10 mouse cellular contexts compared by ENCODE assay signal in the genomic region with DNA sequence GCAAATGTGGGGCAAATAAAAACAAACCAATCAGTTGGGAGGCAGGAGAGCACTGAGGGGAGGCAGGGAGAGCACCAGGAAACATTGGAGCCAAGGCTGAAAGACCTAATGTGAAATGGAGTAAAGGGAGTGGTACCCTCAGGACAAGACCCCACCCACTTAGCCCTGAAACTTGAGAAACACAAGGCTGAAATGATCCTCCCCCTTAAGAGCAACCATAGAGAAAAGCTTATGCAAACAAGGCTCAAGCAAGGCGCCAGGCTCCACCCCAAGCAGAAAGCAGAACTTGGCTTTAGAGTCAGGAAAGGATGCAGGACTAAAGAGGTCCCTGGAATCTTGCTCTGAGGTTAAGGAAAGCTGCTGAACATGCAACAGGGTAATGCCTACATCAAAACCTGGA.
DNase-seq lines count a peak whose midpoint lies in the region; ATAC-seq and TF ChIP-seq lines count a peak whose summit lies in the region.
"Had no signal": no experiment of that assay in that cellular context is flagged by ENCODE, and none has a peak within 500 bp of the region (broad histone marks: within the 10 kb centered on the region; RNA-seq: fewer than 3 reads in every experiment).

No protein-coding gene starts in this region.

- 73% methylated on average over 1 of the region's 1 CpGs for WGBS in heart, postnatal 0 days
- 26% methylated on average over 1 of the region's 1 CpGs for WGBS in limb, embryonic 13.5 days
- 24% methylated on average over 1 of the region's 1 CpGs for WGBS in forebrain, embryonic 13.5 days

- no peak overlapping the region for H3K9ac ChIP-seq in heart, postnatal 0 days (replicated peaks; ENCODE audit: low read depth, low read length)
- no peak overlapping the region for H3K9ac ChIP-seq in limb, embryonic 13.5 days
- H3K9ac ChIP-seq in forebrain, embryonic 13.5 days, result no peak overlapping the region
- H3K9ac ChIP-seq: neural tube, embryonic 12.5 days had no signal

- H3K27ac ChIP-seq in heart, postnatal 0 days (ENCODE audit: low read depth), result no peak overlapping the region
- 0 out of 2 replicates have a peak overlapping the region, but pooled peaks have one; percentile 48 for H3K27ac ChIP-seq in limb, embryonic 13.5 days
- no peak overlapping the region for H3K27ac ChIP-seq in forebrain, embryonic 13.5 days
- H3K27ac ChIP-seq in left cerebral cortex, adult 2 months, result no peak overlapping the region
- H3K27ac ChIP-seq: neural tube, embryonic 12.5 days had no signal

- H3K4me1 ChIP-seq in E14TG2a.4 (replicated peaks; ENCODE audit: low read depth, low read length), result peaks cover 79% of the 10 kb centered on the region
- no peaks in the 10 kb centered on the region for H3K4me1 ChIP-seq in heart, postnatal 0 days (ENCODE audit: control insufficient read depth, insufficient read depth)
- peaks cover 33% of the 10 kb centered on the region for H3K4me1 ChIP-seq in limb, embryonic 13.5 days
- H3K4me1 ChIP-seq in forebrain, embryonic 13.5 days, result peaks cover 14% of the 10 kb centered on the region; the same call in 1 of the 2 replicates

- TF ChIP-seq EP300 in heart, postnatal 0 days (IDR thresholded peaks at IDR 0.05; ENCODE audit: low read depth), result no peak

- H3K4me3 ChIP-seq in E14TG2a.4 (replicated peaks; ENCODE audit: low read length), result peak overlapping the region; percentile 69
- no peak overlapping the region for H3K4me3 ChIP-seq in heart, postnatal 0 days (ENCODE audit: low read depth, low read length)
- H3K4me3 ChIP-seq in limb, embryonic 13.5 days, result no peak overlapping the region
- H3K4me3 ChIP-seq in forebrain, embryonic 13.5 days, result no peak overlapping the region
- H3K4me3 ChIP-seq in left cerebral cortex, adult 2 months, result no peak overlapping the region
- H3K4me3 ChIP-seq: neural tube, embryonic 12.5 days had no signal

- H3K27me3 ChIP-seq in E14TG2a.4 (ENCODE audit: insufficient read depth, low read length), result no peaks in the 10 kb centered on the region
- no peaks in the 10 kb centered on the region for H3K27me3 ChIP-seq in heart, postnatal 0 days (ENCODE audit: control insufficient read depth, insufficient read depth, low read length)
- no peaks in the 10 kb centered on the region for H3K27me3 ChIP-seq in limb, embryonic 13.5 days
- H3K27me3 ChIP-seq in forebrain, embryonic 13.5 days, result no peaks in the 10 kb centered on the region
- H3K27me3 ChIP-seq: neural tube, embryonic 12.5 days had no signal

- peaks cover 11% of the 10 kb centered on the region; the same call in 1 of the 2 replicates for H3K9me3 ChIP-seq in E14TG2a.4 (ENCODE audit: low read length)
- 0 out of 2 replicates have a peak, but pooled peaks cover 6% of the 10 kb centered on the region for H3K9me3 ChIP-seq in heart, postnatal 0 days (replicated peaks; ENCODE audit: control insufficient read depth, low read length)
- H3K9me3 ChIP-seq in limb, embryonic 13.5 days, result no peaks in the 10 kb centered on the region
- H3K9me3 ChIP-seq in forebrain, embryonic 13.5 days (replicated peaks), result no peaks in the 10 kb centered on the region
- H3K9me3 ChIP-seq: neural tube, embryonic 12.5 days had no signal

- peak; percentile 96 for DNase-seq in R1 (ENCODE audit: low read depth, low spot score)
- peak; percentile 16 for DNase-seq in heart, postnatal 0 days (ENCODE audit: low spot score)
- DNase-seq in right cerebral cortex, postnatal 10 days (ENCODE audit: low spot score in 2 of 2), result no peak
- DNase-seq in left cerebral cortex, adult 2 months (ENCODE audit: extremely low spot score in 1 of 2, low spot score in 2 of 2), result no peak
- DNase-seq in left cerebral cortex, postnatal 25 days (ENCODE audit: low spot score in 2 of 2), result no peak
- DNase-seq: thymus, postnatal 25 days had no signal

- no peak for TF ChIP-seq CTCF in E14TG2a.4 (conservative IDR thresholded peaks at IDR 0.05; ENCODE audit: low read length)
- no peak for TF ChIP-seq CTCF in heart, postnatal 0 days (IDR thresholded peaks at IDR 0.05; ENCODE audit: low read depth)
- no peak for TF ChIP-seq CTCF in left cerebral cortex, adult 2 months (IDR thresholded peaks at IDR 0.05)

- H3K4me2 ChIP-seq in heart, postnatal 0 days (ENCODE audit: low read depth, low read length), result no peak overlapping the region
- H3K4me2 ChIP-seq in limb, embryonic 13.5 days (replicated peaks), result no peak overlapping the region
- H3K4me2 ChIP-seq in forebrain, embryonic 13.5 days, result no peak overlapping the region
- H3K4me2 ChIP-seq: neural tube, embryonic 12.5 days had no signal

- peaks cover 4% of the 10 kb centered on the region; the same call in 1 of the 2 replicates for H3K36me3 ChIP-seq in E14TG2a.4 (ENCODE audit: insufficient read depth, low read length)
- no peaks in the 10 kb centered on the region for H3K36me3 ChIP-seq in heart, postnatal 0 days (replicated peaks; ENCODE audit: control insufficient read depth, insufficient read depth, low read length)
- H3K36me3 ChIP-seq in limb, embryonic 13.5 days, result no peaks in the 10 kb centered on the region
- H3K36me3 ChIP-seq in forebrain, embryonic 13.5 days (ENCODE audit: poor library complexity, severe bottlenecking), result no peaks in the 10 kb centered on the region
- H3K36me3 ChIP-seq: neural tube, embryonic 12.5 days had no signal

- no peak for ATAC-seq in heart, postnatal 0 days (ENCODE audit: insufficient read depth, low read depth)
- peak; percentile 52; the same call in 1 of the 2 replicates for ATAC-seq in limb, embryonic 13.5 days (ENCODE audit: low FRiP score, low read depth)
- ATAC-seq in forebrain, embryonic 13.5 days, result no peak

- intact Hi-C loops in left cerebral cortex, adult 2 months (cut with DNase I), result no loop called here
- intact Hi-C loops in left cerebral cortex, postnatal 25 days (cut with DNase I), result no loop called here

Comparison
In these comparisons a context has a peak if more than half of its experiments do, and no peak if none do; other contexts are left out.
1. DNase-seq: peak in R1 (single experiment) and heart, postnatal 0 days (single experiment); none in right cerebral cortex, postnatal 10 days (0 of 2), left cerebral cortex, adult 2 months (0 of 2) and left cerebral cortex, postnatal 25 days (0 of 2).